Mouse (Mus musculus) heart, embryonic 16.5 days (tissue): ENCODE measurements around the gene Slc28a2. TPM values are rescaled to one million over a fixed set of nuclear protein-coding genes. Genes with fewer than 3 reads are reported as not detected.
"Not testable (repeated sequence)": the region's sequence is repeated elsewhere in the genome, so short reads cannot be mapped to it uniquely, and the experiment has no call there.

Experiments
- ATAC-seq: fragments of 200-750 bp; cut with Nextera tagmentation; replicated peaks from 2 replicates; pipeline ENCODE4 v1.8.0; 2017; ENCODE audit warnings: moderate number of reproducible peaks; ENCODE audit not compliant: insufficient read depth, low FRiP score; ENCODE audit errors: extremely low read depth
- H3K27ac ChIP-seq: fragments of 300-500 bp; sonication (generic); 2 replicates; pipeline ENCODE4 v1.5.1; 2014; ENCODE audit warnings: mild to moderate bottlenecking, low read length, control low read depth, moderate library complexity
- H3K27me3 ChIP-seq: fragments of 300-500 bp; sonication (generic); 2 replicates; pipeline ENCODE4 v1.6.1; 2014; ENCODE audit warnings: low read length, mixed read lengths; ENCODE audit not compliant: control insufficient read depth, insufficient read depth
- H3K36me3 ChIP-seq: fragments of 300-500 bp; sonication (generic); 2 replicates; pipeline ENCODE4 v1.6.1; 2014; ENCODE audit not compliant: control insufficient read depth, insufficient read depth
- H3K4me1 ChIP-seq: fragments of 300-500 bp; sonication (generic); 2 replicates; pipeline ENCODE4 v1.6.1; 2014; ENCODE audit warnings: low read length, mixed read lengths; ENCODE audit not compliant: control insufficient read depth, insufficient read depth
- H3K4me2 ChIP-seq: fragments of 300-500 bp; sonication (generic); 2 replicates; pipeline ENCODE4 v1.6.1; 2014; ENCODE audit warnings: low read depth, mild to moderate bottlenecking, control low read depth, low read length
- H3K4me3 ChIP-seq: fragments of 300-500 bp; sonication (generic); 2 replicates; pipeline ENCODE4 v1.5.1; 2014; ENCODE audit warnings: mild to moderate bottlenecking, control low read depth, low read length
- H3K9ac ChIP-seq: fragments of 300-500 bp; sonication (generic); 2 replicates; pipeline ENCODE4 v1.6.1; 2014; ENCODE audit warnings: low read length, control low read depth
- H3K9me3 ChIP-seq: fragments of 300-500 bp; sonication (generic); replicated peaks from 2 replicates; pipeline ENCODE4 v1.6.1; 2016; ENCODE audit warnings: low read length; ENCODE audit not compliant: control insufficient read depth
- WGBS: fragments of 180-500 bp; shearing (Covaris S2); extraction: QIAGEN DNeasy Blood & Tissue Kit; methylation state at CpG from one replicate; pipeline ENCODE4 v1.1.7; 2014; 5-methylcytosine and 5-hydroxymethylcytosine counted together
- polyA plus RNA-seq: library from polyadenylated mRNA; unstranded; fragments of >200 nt; fragmentation: Nextera tagmentation; extraction: Ambion mirVana; gene quantifications from 2 replicates; pipeline ENCODE4 v1.2.1, GENCODE M21; 2015

Gene Slc28a2
- 2.1 and 2.4 TPM in 2 replicates for polyA plus RNA-seq

DNA sequence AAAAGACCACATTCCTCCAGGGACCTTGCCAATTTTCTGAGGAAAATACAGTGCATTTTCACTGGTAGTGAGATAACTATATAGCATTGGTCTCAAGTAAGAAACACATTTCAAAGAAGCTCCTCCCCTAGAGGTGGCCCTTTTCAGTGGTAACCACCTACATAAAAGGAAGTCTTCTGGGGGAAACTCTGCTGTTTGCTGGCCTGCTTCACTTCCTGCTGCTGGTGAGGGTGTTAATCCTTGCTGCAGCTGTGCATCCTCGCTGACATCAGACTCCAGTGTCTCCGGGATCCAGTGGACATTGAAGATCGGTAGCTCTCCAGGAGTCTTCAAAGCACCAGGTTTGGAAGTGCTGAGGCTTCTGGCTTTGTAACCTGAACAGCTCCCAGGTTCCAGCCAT lies at the start of gene Slc28a2:
Gene Slc28a2 (plus strand): TSS at position 278 of the 400 bp plus-strand sequence.
- H3K27me3 ChIP-seq, H3K27ac ChIP-seq, H3K9ac ChIP-seq, H3K4me1 ChIP-seq, H3K4me3 ChIP-seq, H3K36me3 ChIP-seq, H3K4me2 ChIP-seq, H3K9me3 ChIP-seq: not testable (repeated sequence)
- 12% methylated on average over 3 of the region's 3 CpGs for WGBS
- peak; percentile 41; the same call in 1 of the 2 replicates for ATAC-seq

GRCm38 (mm10) chr2:122377215-122377674 lies 49.0 kb upstream of the Slc28a2 start:
- Histone ChIP-seq H3K9ac (peak overlapping the region; percentile 78), H3K27ac (peak overlapping the region; percentile 94), H3K36me3 (no peaks in the 10 kb centered on the region), H3K9me3 (no peaks in the 10 kb centered on the region), H3K4me2 (peak overlapping the region; percentile 61), H3K27me3 (no peaks in the 10 kb centered on the region), H3K4me1 (peaks cover 5% of the 10 kb centered on the region; the same call in 1 of the 2 replicates), H3K4me3 (peak overlapping the region; percentile 85)
- WGBS: under 1% methylated on average over 28 of the region's 28 CpGs
- peak; percentile 85 for ATAC-seq

GRCm38 (mm10) chr2:122377751-122378246 lies 48.5 kb upstream of the Slc28a2 start:
- no peaks in the 10 kb centered on the region for H3K27me3 ChIP-seq
- peak overlapping the region; percentile 94 for H3K27ac ChIP-seq
- peak overlapping the region; percentile 78 for H3K9ac ChIP-seq
- H3K4me2 ChIP-seq: peak overlapping the region; percentile 61
- H3K4me1 ChIP-seq: peaks cover 5% of the 10 kb centered on the region; the same call in 1 of the 2 replicates
- ATAC-seq: peak; percentile 75
- no peaks in the 10 kb centered on the region for H3K9me3 ChIP-seq
- peak overlapping the region; percentile 85 for H3K4me3 ChIP-seq
- under 1% methylated on average over 26 of the region's 26 CpGs for WGBS
- H3K36me3 ChIP-seq: no peaks in the 10 kb centered on the region

GRCm38 (mm10) chr2:122378421-122379291 lies 47.6 kb upstream of the Slc28a2 start:
- no peak for ATAC-seq
- Histone ChIP-seq H3K9me3 (no peaks in the 10 kb centered on the region), H3K36me3 (no peaks in the 10 kb centered on the region), H3K27me3 (no peaks in the 10 kb centered on the region), H3K27ac (peak overlapping the region; percentile 51), H3K4me3 (peak overlapping the region; percentile 85), H3K4me2 (peak overlapping the region; percentile 61), H3K4me1 (peaks cover 5% of the 10 kb centered on the region; the same call in 1 of the 2 replicates), H3K9ac (peak overlapping the region; percentile 78; the same call in 1 of the 2 replicates)
- 19% methylated on average over 8 of the region's 8 CpGs for WGBS

- no peak overlapping the region for H3K4me3 ChIP-seq
- no peak overlapping the region for H3K27ac ChIP-seq
- no peak overlapping the region for H3K4me2 ChIP-seq
- H3K9me3 ChIP-seq: no peaks in the 10 kb centered on the region
- no peaks in the 10 kb centered on the region for H3K27me3 ChIP-seq
- ATAC-seq: no peak
- 41% methylated on average over 2 of the region's 2 CpGs for WGBS
- H3K4me1 ChIP-seq: peaks cover 5% of the 10 kb centered on the region; the same call in 1 of the 2 replicates
- H3K36me3 ChIP-seq: no peaks in the 10 kb centered on the region
- no peak overlapping the region for H3K9ac ChIP-seq
These were observed 47.0 kb upstream of the Slc28a2 start for GRCm38 (mm10) chr2:122379292-122379650.

- H3K36me3 ChIP-seq: no peaks in the 10 kb centered on the region
- 7% methylated on average over 11 of the region's 11 CpGs for WGBS
- ATAC-seq: no peak
- H3K9ac ChIP-seq: peak overlapping the region; percentile 2; the same call in 1 of the 2 replicates
- no peak overlapping the region for H3K27ac ChIP-seq
- no peaks in the 10 kb centered on the region for H3K27me3 ChIP-seq
- H3K4me1 ChIP-seq: peaks cover 5% of the 10 kb centered on the region; the same call in 1 of the 2 replicates
- H3K9me3 ChIP-seq: no peaks in the 10 kb centered on the region
- peak overlapping the region; percentile 54 for H3K4me2 ChIP-seq
- H3K4me3 ChIP-seq: peak overlapping the region; percentile 37
These were observed 45.4 kb upstream of the Slc28a2 start for GRCm38 (mm10) chr2:122380768-122381311.

- Histone ChIP-seq H3K9me3 (no peaks in the 10 kb centered on the region), H3K4me1 (peaks cover 5% of the 10 kb centered on the region; the same call in 1 of the 2 replicates), H3K4me3 (no peak overlapping the region), H3K4me2 (peak overlapping the region; percentile 54; the same call in 1 of the 2 replicates), H3K27ac (no peak overlapping the region), H3K9ac (no peak overlapping the region), H3K36me3 (no peaks in the 10 kb centered on the region), H3K27me3 (no peaks in the 10 kb centered on the region)
- ATAC-seq: no peak
- 60% methylated on average over 16 of the region's 16 CpGs for WGBS
These were observed 44.8 kb upstream of the Slc28a2 start for GRCm38 (mm10) chr2:122381329-122382103.

GRCm38 (mm10) chr2:122382121-122382520 lies 44.2 kb upstream of the Slc28a2 start:
- Histone ChIP-seq H3K27me3 (no peaks in the 10 kb centered on the region), H3K27ac (no peak overlapping the region), H3K4me3 (no peak overlapping the region), H3K9me3 (no peaks in the 10 kb centered on the region), H3K9ac (no peak overlapping the region), H3K36me3 (no peaks in the 10 kb centered on the region), H3K4me1 (peaks cover 5% of the 10 kb centered on the region; the same call in 1 of the 2 replicates), H3K4me2 (no peak overlapping the region)
- WGBS: 69% methylated on average over 6 of the region's 6 CpGs
- no peak for ATAC-seq
